Mouse (Mus musculus): ENCODE measurements at regions not wholly inside any gene's neighbourhood (a gene's known extent, or its start where the extent isn't known, plus 50 kb on each side); places are given as distances from the start of the nearest gene placed in this dataset.

GRCm38 (mm10) chr1:137330634-137331033 is 370.4 kb upstream of the Nr5a2 start:
- DNase-seq (ENCODE audit: low read depth, low spot score) = peak; percentile 46

GRCm38 (mm10) chr1:137323884-137324594 is 363.8 kb upstream of the Nr5a2 start:
- peak; percentile 90 for DNase-seq (ENCODE audit: low read depth, low spot score)

- DNase-seq (ENCODE audit: low read depth, low spot score) = peak; percentile 63
These were observed 362.9 kb upstream of the Nr5a2 start for GRCm38 (mm10) chr1:137323035-137323680.

- no peak for DNase-seq (ENCODE audit: low read depth, low spot score)
These were observed 342.6 kb upstream of the Nr5a2 start for GRCm38 (mm10) chr1:137302757-137303422.

- DNase-seq (ENCODE audit: low read depth, low spot score) = peak; percentile 33
These were observed 337.7 kb upstream of the Nr5a2 start for GRCm38 (mm10) chr1:137297780-137298569.

GRCm38 (mm10) chr1:137289456-137289855 is 329.2 kb upstream of the Nr5a2 start:
- DNase-seq (ENCODE audit: low read depth, low spot score) = peak; percentile 69

- no peak for DNase-seq (ENCODE audit: low read depth, low spot score)
These were observed 323.0 kb upstream of the Nr5a2 start for GRCm38 (mm10) chr1:137283291-137283690.

GRCm38 (mm10) chr1:137282457-137282856 is 322.2 kb upstream of the Nr5a2 start:
- DNase-seq (ENCODE audit: low read depth, low spot score) = no peak

- no peak for DNase-seq (ENCODE audit: low read depth, low spot score)
These were observed 320.4 kb upstream of the Nr5a2 start for GRCm38 (mm10) chr1:137280391-137281386.

- no peak for DNase-seq (ENCODE audit: low read depth, low spot score)
These were observed 319.7 kb upstream of the Nr5a2 start for GRCm38 (mm10) chr1:137279981-137280380.

- no peak for DNase-seq (ENCODE audit: low read depth, low spot score)
These were observed 310.7 kb upstream of the Nr5a2 start for GRCm38 (mm10) chr1:137270659-137271612.

GRCm38 (mm10) chr1:137262806-137263370 is 302.6 kb upstream of the Nr5a2 start:
- no peak for DNase-seq (ENCODE audit: low read depth, low spot score)

- DNase-seq (ENCODE audit: low read depth, low spot score) = no peak
These were observed 301.9 kb upstream of the Nr5a2 start for GRCm38 (mm10) chr1:137262121-137262525.

- no peak for DNase-seq (ENCODE audit: low read depth, low spot score)
These were observed 296.0 kb upstream of the Nr5a2 start for GRCm38 (mm10) chr1:137256294-137256693.

- no peak for DNase-seq (ENCODE audit: low read depth, low spot score)
These were observed 294.8 kb upstream of the Nr5a2 start for GRCm38 (mm10) chr1:137255041-137255440.

GRCm38 (mm10) chr1:137254634-137255033 is 294.4 kb upstream of the Nr5a2 start:
- no peak for DNase-seq (ENCODE audit: low read depth, low spot score)

- DNase-seq (ENCODE audit: low read depth, low spot score) = no peak
These were observed 266.8 kb upstream of the Nr5a2 start for GRCm38 (mm10) chr1:137227098-137227485.

- peak; percentile 86 for DNase-seq (ENCODE audit: low read depth, low spot score)
These were observed 266.3 kb upstream of the Nr5a2 start for GRCm38 (mm10) chr1:137226479-137227097.

GRCm38 (mm10) chr1:137225418-137225817 is 265.2 kb upstream of the Nr5a2 start:
- peak; percentile 75 for DNase-seq (ENCODE audit: low read depth, low spot score)
